Mouse (Mus musculus) spleen, adult 2 months (tissue): Measurements from ENCODE around the gene Bmp8b.

Experiments used
- CTCF ChIP-seq: fragments of 200-500 bp; IDR thresholded peaks from 2 replicates; pipeline ENCODE4 v1.5.1; 2011; ENCODE audit warnings: mild to moderate bottlenecking, inconsistent platforms; ENCODE audit not compliant: insufficient read depth, insufficient read length, insufficient replicate concordance; ENCODE audit errors: extremely low read depth
- POLR2A ChIP-seq: fragments of 200-500 bp; IDR thresholded peaks from 2 replicates; pipeline ENCODE4 v1.6.1; 2011; ENCODE audit warnings: low read depth, low read length, inconsistent platforms

GRCm38 (mm10) chr4:123116011-123116410 lies 11.0 kb downstream of the Bmp8b start, which contains the start of gene Oxct2b:
- TF ChIP-seq POLR2A (no peak), CTCF (no peak)
